Mouse (Mus musculus): ENCODE measurements around the gene Postn. TPM values are rescaled to one million over a fixed set of nuclear protein-coding genes. Genes with fewer than 3 reads are reported as not detected.

The Postn gene
- total RNA-seq (2015) (0.51 and 0.74 TPM in 2 replicates), total RNA-seq (2017) (0.07 TPM in 1 of 2 replicates, not detected in the other)

DNA sequence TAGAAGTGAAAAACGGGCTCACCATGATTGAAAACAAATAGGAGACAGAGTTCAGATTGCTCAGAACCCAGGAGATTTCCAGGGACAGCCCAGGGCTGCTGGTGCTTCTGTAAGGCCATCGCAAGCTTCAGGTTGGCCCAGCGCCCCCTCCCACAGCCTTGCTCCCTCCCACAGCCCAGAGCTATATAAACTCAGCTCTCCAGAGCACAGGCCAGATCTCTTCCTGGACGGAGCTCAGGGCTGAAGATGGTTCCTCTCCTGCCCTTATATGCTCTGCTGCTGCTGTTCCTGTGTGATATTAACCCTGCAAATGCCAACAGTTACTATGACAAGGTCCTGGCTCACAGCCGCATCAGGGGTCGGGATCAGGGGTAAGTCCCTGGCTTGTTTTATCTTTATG lies at the start of gene Postn:
TSS of gene Postn (plus strand) at position 213 of the 400 bp plus-strand sequence.
- 0 out of 2 replicates have a peak, but pooled peaks have one; percentile 32 for ATAC-seq (replicated peaks; ENCODE audit: poor library complexity)

DNA sequence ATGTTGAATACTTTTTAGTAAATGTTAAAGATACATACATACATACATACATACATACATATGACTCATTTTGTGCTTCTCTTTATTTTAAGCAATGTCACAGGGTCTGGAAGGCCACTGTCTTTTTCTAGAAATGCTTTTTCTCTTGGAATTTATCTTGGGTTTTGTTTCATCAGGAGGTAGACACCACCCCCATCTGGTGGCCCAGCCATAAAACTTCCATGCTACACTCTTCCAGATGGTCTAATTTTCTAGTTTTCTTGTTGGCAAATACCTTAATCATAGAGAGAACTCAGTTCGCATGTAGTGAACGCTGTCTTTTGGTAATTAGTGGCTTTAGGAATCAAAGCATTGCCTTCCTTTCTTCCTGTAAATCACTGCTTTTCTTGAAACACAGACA lies 46.9 kb upstream of the Postn start:
- no peak for ATAC-seq (replicated peaks; ENCODE audit: poor library complexity)

GRCm38 (mm10) chr3:54352891-54353652 lies 7.8 kb upstream of the Postn start:
- ATAC-seq (replicated peaks; ENCODE audit: poor library complexity): peak; percentile 96

GRCm38 (mm10) chr3:54357561-54357960 lies 3.3 kb upstream of the Postn start:
- peak; percentile 35 for ATAC-seq (replicated peaks; ENCODE audit: poor library complexity)

DNA sequence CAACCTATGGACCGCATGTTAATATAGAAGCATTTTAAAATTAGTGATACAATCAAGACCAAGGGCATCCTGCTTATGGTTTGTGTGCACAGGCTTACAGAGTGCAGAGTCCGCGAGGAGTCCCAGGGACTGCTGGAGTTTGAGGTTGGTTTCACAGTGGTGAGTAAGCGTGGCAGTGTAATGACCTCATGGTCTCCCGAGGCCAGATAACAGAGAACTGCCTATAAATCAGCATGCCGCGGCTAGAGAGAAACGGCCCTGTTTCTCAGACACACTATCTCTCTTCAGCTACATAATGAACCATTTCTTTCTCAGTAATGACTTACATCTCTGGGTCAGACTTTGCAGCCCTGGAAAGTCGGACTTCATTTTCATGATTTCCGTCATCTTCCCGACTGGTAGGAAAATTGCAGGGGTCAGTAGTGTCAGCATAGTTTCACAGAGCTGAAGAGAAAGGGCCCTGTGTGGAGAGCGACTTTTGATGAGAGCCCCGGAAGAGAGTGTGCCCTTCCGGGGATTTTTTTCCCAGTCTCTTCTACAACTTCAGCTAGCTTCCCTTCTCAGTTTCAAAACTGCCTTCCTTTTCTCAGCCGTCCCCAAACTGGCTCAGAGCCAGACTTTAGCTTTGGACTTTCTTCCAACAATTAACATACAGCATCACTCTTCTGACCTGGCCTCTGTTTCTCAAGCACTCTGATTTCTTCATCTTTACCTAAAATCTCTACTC lies 2.3 kb upstream of the Postn start:
- peak; percentile 75 for ATAC-seq (replicated peaks; ENCODE audit: poor library complexity)

- ATAC-seq (replicated peaks; ENCODE audit: poor library complexity): no peak
Measured at GRCm38 (mm10) chr3:54361656-54362055, 747 bp downstream of the Postn start.

DNA sequence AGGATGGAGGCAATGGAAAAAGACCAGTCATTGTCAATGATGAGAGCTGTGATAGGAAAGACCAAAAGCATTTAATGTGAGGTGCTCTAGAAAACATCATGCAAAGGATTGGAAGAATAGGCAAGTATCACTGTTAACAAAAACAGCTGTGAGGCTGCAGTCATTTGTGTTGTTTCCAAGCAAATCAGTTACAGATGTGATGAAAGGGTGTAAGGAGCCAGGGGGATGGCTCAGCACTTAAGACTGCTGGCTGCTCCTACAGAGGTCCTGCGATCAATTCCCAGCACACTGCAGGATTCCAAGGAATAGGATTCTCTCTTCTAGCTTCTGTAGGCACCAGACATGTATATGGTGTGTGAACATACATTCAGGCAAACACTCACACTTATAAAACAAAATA lies 10.1 kb downstream of the Postn start:
- no peak for ATAC-seq (replicated peaks; ENCODE audit: poor library complexity)

GRCm38 (mm10) chr3:54372625-54373024 lies 11.7 kb downstream of the Postn start:
- ATAC-seq (replicated peaks; ENCODE audit: poor library complexity): no peak

- ATAC-seq (replicated peaks; ENCODE audit: poor library complexity): no peak
Measured at GRCm38 (mm10) chr3:54376014-54376413, 15.1 kb downstream of the Postn start.

- no peak for ATAC-seq (replicated peaks; ENCODE audit: poor library complexity)
Measured at GRCm38 (mm10) chr3:54377647-54378046, 16.7 kb downstream of the Postn start.

GRCm38 (mm10) chr3:54378135-54378534 lies 17.2 kb downstream of the Postn start:
- peak; percentile 34; the same call in 1 of the 2 replicates for ATAC-seq (replicated peaks; ENCODE audit: poor library complexity)

GRCm38 (mm10) chr3:54379981-54380380 lies 19.1 kb downstream of the Postn start:
- ATAC-seq (replicated peaks; ENCODE audit: poor library complexity): no peak

- no peak for ATAC-seq (replicated peaks; ENCODE audit: poor library complexity)
Measured at GRCm38 (mm10) chr3:54399321-54399720, 38.4 kb downstream of the Postn start.

GRCm38 (mm10) chr3:54399911-54400310 lies 39.0 kb downstream of the Postn start:
- ATAC-seq (replicated peaks; ENCODE audit: poor library complexity): no peak

GRCm38 (mm10) chr3:54400617-54401016 lies 39.7 kb downstream of the Postn start:
- no peak for ATAC-seq (replicated peaks; ENCODE audit: poor library complexity)

DNA sequence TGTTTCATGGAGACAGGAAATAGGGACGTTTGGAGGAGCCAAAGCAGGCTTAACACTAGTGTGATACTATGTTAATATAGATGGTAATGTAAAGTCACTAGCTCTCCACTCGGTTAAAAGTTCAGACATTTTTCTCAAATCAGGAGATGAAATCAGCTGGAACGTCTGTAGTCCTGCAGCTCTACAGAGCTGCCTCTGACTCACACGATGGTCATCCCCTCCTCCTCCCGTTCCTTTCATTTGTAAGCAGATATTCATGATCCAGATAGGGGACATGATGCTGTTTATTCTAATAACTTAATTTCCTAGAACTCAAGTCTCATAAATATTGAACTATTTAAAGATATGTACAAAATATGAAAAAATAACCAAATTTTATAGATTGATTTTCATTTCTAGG lies 40.8 kb downstream of the Postn start:
- no peak for ATAC-seq (replicated peaks; ENCODE audit: poor library complexity)

DNA sequence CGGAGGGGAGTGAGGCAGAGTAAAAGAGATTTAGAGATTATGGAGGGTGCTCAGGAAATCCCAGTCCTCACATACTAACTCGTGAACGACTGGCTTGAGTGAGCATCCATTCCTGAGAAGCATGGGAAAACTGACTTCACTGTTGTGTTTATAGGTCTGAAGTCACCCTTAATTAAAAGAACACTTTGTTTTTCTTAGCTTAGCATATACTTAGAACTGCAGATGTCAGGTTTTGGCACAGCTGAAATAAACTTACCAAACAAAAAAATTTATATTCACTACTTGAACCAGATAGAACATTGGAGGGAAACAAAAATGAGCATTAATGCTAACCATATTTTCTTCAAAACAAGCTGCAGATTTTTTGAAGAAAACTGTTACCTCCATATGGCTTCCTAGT lies 42.9 kb downstream of the Postn start:
- no peak for ATAC-seq (replicated peaks; ENCODE audit: poor library complexity)

GRCm38 (mm10) chr3:54406567-54406966 lies 45.7 kb downstream of the Postn start:
- ATAC-seq (replicated peaks; ENCODE audit: poor library complexity): no peak

- ATAC-seq (replicated peaks; ENCODE audit: poor library complexity): no peak
Measured at GRCm38 (mm10) chr3:54411052-54411451, 50.1 kb downstream of the Postn start.

GRCm38 (mm10) chr3:54412885-54413583 lies 52.1 kb downstream of the Postn start:
- ATAC-seq (replicated peaks; ENCODE audit: poor library complexity): no peak

- ATAC-seq (replicated peaks; ENCODE audit: poor library complexity): no peak
Measured at GRCm38 (mm10) chr3:54413584-54413897, 52.6 kb downstream of the Postn start.

DNA sequence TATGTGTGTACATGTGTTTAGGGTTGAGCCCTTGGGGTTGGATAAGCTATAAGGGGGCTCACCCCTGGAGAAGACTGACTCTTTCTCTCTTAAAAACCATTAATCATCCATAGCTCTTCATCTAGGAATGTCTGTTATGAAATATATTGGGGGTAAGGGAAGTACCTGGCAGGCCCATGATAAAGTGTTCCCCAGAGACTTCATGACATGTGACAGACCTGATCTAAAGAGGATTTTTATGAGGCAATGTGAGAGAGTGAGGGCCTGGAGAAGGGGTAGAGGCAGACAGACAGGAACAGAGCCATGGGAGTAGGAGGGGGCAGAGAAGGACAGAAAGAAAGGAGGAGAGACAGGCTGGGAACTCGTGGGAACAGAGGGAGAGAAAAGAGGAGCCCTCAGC lies 53.5 kb downstream of the Postn start:
- no peak for ATAC-seq (replicated peaks; ENCODE audit: poor library complexity)
